Comparison of ENCODE assay signal across 8 mouse cellular contexts in the genomic region with DNA sequence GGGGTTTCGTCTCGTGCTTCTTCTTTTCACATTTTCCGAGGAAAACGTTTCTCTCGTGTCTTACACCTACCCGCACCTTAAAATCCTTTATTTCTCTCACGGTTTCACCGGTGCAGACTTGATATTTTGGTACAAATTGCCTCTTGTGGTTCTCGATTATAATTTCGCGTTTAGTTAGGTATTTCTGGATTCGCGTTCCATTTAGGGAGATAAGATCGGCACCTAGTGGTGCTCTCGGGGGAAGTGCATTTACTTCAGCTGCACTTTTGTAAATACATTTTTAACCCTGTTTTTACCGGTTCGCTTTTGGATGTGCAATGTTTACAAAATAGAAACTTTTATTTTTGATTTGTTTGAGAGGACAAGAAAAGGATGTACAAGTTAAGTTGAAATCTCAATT. TPM values are rescaled to one million over a fixed set of nuclear protein-coding genes. Genes with fewer than 3 reads are reported as not detected.
A peak's percentile ranks its signal among the peaks of the same experiment; 100 is the strongest.
DNase-seq lines count a peak whose midpoint lies in the region; ATAC-seq and TF ChIP-seq lines count a peak whose summit lies in the region.

No protein-coding gene starts in this region.

- peak overlapping the region; percentile 73 for H3K4me3 ChIP-seq in layer of hippocampus, adult 2 months
- peak overlapping the region; percentile 45 for H3K4me3 ChIP-seq in embryonic facial prominence, embryonic 12.5 days
- H3K4me3 ChIP-seq in limb, embryonic 12.5 days (replicated peaks) = peak overlapping the region; percentile 61
- peak overlapping the region; percentile 63 for H3K4me3 ChIP-seq in neural tube, embryonic 15.5 days (replicated peaks)

- H3K27ac ChIP-seq in layer of hippocampus, adult 2 months = peak overlapping the region; percentile 98
- H3K27ac ChIP-seq in embryonic facial prominence, embryonic 12.5 days = peak overlapping the region; percentile 93
- peak overlapping the region; percentile 98 for H3K27ac ChIP-seq in limb, embryonic 12.5 days
- H3K27ac ChIP-seq in neural tube, embryonic 15.5 days (replicated peaks) = peak overlapping the region; percentile 98

- no peak for ATAC-seq in embryonic facial prominence, embryonic 12.5 days (ENCODE audit: insufficient number of reproducible peaks, insufficient read depth, low FRiP score, low TSS enrichment)
- ATAC-seq in limb, embryonic 12.5 days (ENCODE audit: insufficient number of reproducible peaks, insufficient read depth, low FRiP score, low TSS enrichment, low read depth) = no peak
- no peak for ATAC-seq in neural tube, embryonic 15.5 days (ENCODE audit: low FRiP score)

- intact Hi-C loops in gastrocnemius, postnatal 14 days (cut with DNase I; ENCODE audit: low total_unique reads) = loop anchor here (10.0 kb wide), 1 partner anchor 94 kb away; no protein-coding TSS in a partner anchor

- TF ChIP-seq CTCF in layer of hippocampus, adult 2 months (conservative IDR thresholded peaks at IDR 0.05) = peak; percentile 60

- H3K27me3 ChIP-seq in embryonic facial prominence, embryonic 12.5 days = no peaks in the 10 kb centered on the region
- H3K27me3 ChIP-seq in limb, embryonic 12.5 days = no peaks in the 10 kb centered on the region
- H3K27me3 ChIP-seq in neural tube, embryonic 15.5 days (replicated peaks) = no peaks in the 10 kb centered on the region

- 0 out of 2 replicates have a peak, but pooled peaks cover 2% of the 10 kb centered on the region for H3K9me3 ChIP-seq in embryonic facial prominence, embryonic 12.5 days
- peaks cover 5% of the 10 kb centered on the region for H3K9me3 ChIP-seq in limb, embryonic 12.5 days
- 0 out of 2 replicates have a peak, but pooled peaks cover 1% of the 10 kb centered on the region for H3K9me3 ChIP-seq in neural tube, embryonic 15.5 days (replicated peaks)

- peak overlapping the region; percentile 26 for H3K4me2 ChIP-seq in embryonic facial prominence, embryonic 12.5 days (replicated peaks)
- H3K4me2 ChIP-seq in limb, embryonic 12.5 days = peak overlapping the region; percentile 44
- H3K4me2 ChIP-seq in neural tube, embryonic 15.5 days = peak overlapping the region; percentile 44

- peaks cover 11% of the 10 kb centered on the region for H3K36me3 ChIP-seq in embryonic facial prominence, embryonic 12.5 days
- peaks cover 18% of the 10 kb centered on the region for H3K36me3 ChIP-seq in limb, embryonic 12.5 days
- H3K36me3 ChIP-seq in neural tube, embryonic 15.5 days = peaks cover 3% of the 10 kb centered on the region; the same call in 1 of the 2 replicates

- H3K9ac ChIP-seq in embryonic facial prominence, embryonic 12.5 days = no peak overlapping the region
- H3K9ac ChIP-seq in limb, embryonic 12.5 days (replicated peaks) = 0 out of 2 replicates have a peak overlapping the region, but pooled peaks have one; percentile 37
- peak overlapping the region; percentile 21; the same call in 1 of the 2 replicates for H3K9ac ChIP-seq in neural tube, embryonic 15.5 days (replicated peaks)

- 2% methylated on average over 17 of the region's 17 CpGs for WGBS in embryonic facial prominence, embryonic 12.5 days
- WGBS in limb, embryonic 12.5 days = 4% methylated on average over 17 of the region's 17 CpGs
- WGBS in neural tube, embryonic 15.5 days = 2% methylated on average over 17 of the region's 17 CpGs

- H3K4me1 ChIP-seq in embryonic facial prominence, embryonic 12.5 days = no peaks in the 10 kb centered on the region
- H3K4me1 ChIP-seq in limb, embryonic 12.5 days (replicated peaks) = peaks cover 7% of the 10 kb centered on the region; the same call in 1 of the 2 replicates
- peaks cover 9% of the 10 kb centered on the region; the same call in 1 of the 2 replicates for H3K4me1 ChIP-seq in neural tube, embryonic 15.5 days

- DNase-seq in layer of hippocampus, adult 2 months (ENCODE audit: low spot score in 2 of 2) = no peak
- DNase-seq in layer of hippocampus, adult 18-20 months (ENCODE audit: low spot score in 2 of 2) = no peak
- DNase-seq in cerebellum, adult 8-10 months = no peak
- DNase-seq in yolk sac, embryonic 10.5 days (ENCODE audit: low spot score) = no peak
- no peak for DNase-seq in gastrocnemius, postnatal 14 days

RNA-seq across cellular contexts. Expression of gene Atf7ip, which starts 13.3 kb away (rescaled TPM):
- total RNA-seq in layer of hippocampus, adult 2 months (2021) = 100 to 1,000 TPM; 103 to 116 TPM
- total RNA-seq in layer of hippocampus, adult 18-20 months (2021) = 100 to 1,000 TPM; 103 to 122 TPM
- polyA plus RNA-seq in embryonic facial prominence, embryonic 12.5 days (2016; fragmentation: Nextera tagmentation; extraction: Ambion mirVana) = 54.8 and 55.1 TPM in 2 replicates
- 43.5 and 51.0 TPM in 2 replicates for polyA plus RNA-seq in limb, embryonic 12.5 days (2016; fragmentation: Nextera tagmentation; extraction: Ambion mirVana)
- 33.5 and 36.0 TPM in 2 replicates for polyA plus RNA-seq in neural tube, embryonic 15.5 days (2015; fragmentation: Nextera tagmentation; extraction: Ambion mirVana)
- 10 to 100 TPM; 32.8 to 51.9 TPM for total RNA-seq in gastrocnemius, postnatal 14 days (2021)
